Mouse (Mus musculus): ENCODE data around the gene Crim1. TPM values are rescaled to one million over a fixed set of nuclear protein-coding genes. Genes with fewer than 3 reads are reported as not detected.

Gene Crim1
- polyA plus RNA-seq, 1 experiment from 2014 or later: 2.6 TPM

DNA sequence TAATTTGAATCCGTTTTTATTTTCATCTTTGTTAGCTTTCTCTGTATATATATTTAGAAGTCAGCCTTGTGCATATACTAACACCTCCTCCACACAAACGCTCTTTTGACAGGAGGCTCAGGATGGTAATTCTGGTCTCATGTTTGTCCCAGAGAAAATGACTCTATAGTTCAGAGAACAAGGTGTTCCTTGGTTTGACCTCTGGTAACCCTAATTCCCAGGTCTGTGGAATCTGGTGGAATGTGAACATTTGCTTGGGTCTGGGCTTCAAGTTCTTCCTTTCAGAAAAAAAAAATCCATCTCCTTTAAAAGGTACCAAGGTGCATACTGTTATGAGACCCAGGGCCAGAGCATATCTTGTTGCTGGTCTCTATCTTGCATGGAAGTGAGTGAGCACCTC is 9.6 kb downstream of the Crim1 start:
- H3K9ac ChIP-seq (ENCODE audit: low read length): no peak overlapping the region
- H3K4me2 ChIP-seq (ENCODE audit: low read length): no peak overlapping the region

DNA sequence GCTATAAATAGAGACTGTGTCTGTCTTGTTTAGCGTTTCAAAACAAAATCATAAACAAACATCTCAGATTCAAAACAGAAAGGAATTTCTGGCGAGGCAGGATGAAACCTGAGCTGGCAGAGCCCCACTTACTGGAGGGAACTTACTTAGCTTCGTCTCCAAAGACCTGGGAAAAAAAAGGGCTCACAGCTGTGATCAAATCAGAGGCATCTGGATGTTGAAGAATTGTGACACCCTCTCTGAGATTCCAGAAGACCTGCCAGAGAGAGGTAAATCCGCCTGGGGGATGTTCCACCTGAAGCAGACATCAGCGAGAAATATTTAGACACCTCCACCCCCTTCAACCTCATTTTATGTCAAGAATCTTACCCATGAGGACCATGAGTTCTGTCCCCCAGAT is 11.8 kb downstream of the Crim1 start:
- 72% methylated on average over 5 of the region's 5 CpGs for WGBS
- no peak overlapping the region for H3K27ac ChIP-seq (replicated peaks in 1 of 2; ENCODE audit: control insufficient read depth in 1 of 2, insufficient read depth in 1 of 2, low read depth in 2 of 2, low read length in 2 of 2)
- peaks cover 8 to 13% of the 10 kb centered on the region in 2 experiments; a peak in 2 of 4 replicates for H3K4me1 ChIP-seq (ENCODE audit: control insufficient read depth in 2 of 2, insufficient read depth in 2 of 2, low read length in 2 of 2)
- H3K9me3 ChIP-seq (ENCODE audit: control insufficient read depth, low read length): no peaks in the 10 kb centered on the region
- no peak for ATAC-seq (ENCODE audit: insufficient number of reproducible peaks, insufficient read depth, low FRiP score, low read depth)
- H3K27me3 ChIP-seq (ENCODE audit: control insufficient read depth, insufficient read depth, low read length): no peaks in the 10 kb centered on the region
- no peaks in the 10 kb centered on the region for H3K36me3 ChIP-seq (ENCODE audit: control insufficient read depth, insufficient read depth, low read length)
- H3K9ac ChIP-seq (ENCODE audit: low read length): no peak overlapping the region
- H3K4me2 ChIP-seq (ENCODE audit: low read length): no peak overlapping the region
- no peak overlapping the region for H3K4me3 ChIP-seq (ENCODE audit: control insufficient read depth in 1 of 2, insufficient read depth in 1 of 2, low read depth in 1 of 2, low read length in 2 of 2)

More for the DNA sequence above, 9.6 kb downstream of the Crim1 start:
- H3K4me3 ChIP-seq (ENCODE audit: control insufficient read depth in 1 of 2, insufficient read depth in 1 of 2, low read depth in 1 of 2, low read length in 2 of 2): no peak overlapping the region
- no peaks in the 10 kb centered on the region for H3K9me3 ChIP-seq (ENCODE audit: control insufficient read depth, low read length)
- no peaks in the 10 kb centered on the region for H3K36me3 ChIP-seq (ENCODE audit: control insufficient read depth, insufficient read depth, low read length)
- no peak overlapping the region for H3K27ac ChIP-seq (replicated peaks in 1 of 2; ENCODE audit: control insufficient read depth in 1 of 2, insufficient read depth in 1 of 2, low read depth in 2 of 2, low read length in 2 of 2)
- no peaks in the 10 kb centered on the region for H3K27me3 ChIP-seq (ENCODE audit: control insufficient read depth, insufficient read depth, low read length)
- WGBS: 79% methylated on average over 2 of the region's 2 CpGs
- H3K4me1 ChIP-seq (ENCODE audit: control insufficient read depth in 2 of 2, insufficient read depth in 2 of 2, low read length in 2 of 2): peaks cover 4 to 7% of the 10 kb centered on the region in 2 experiments; a peak in 1 of 4 replicates
- ATAC-seq (ENCODE audit: insufficient number of reproducible peaks, insufficient read depth, low FRiP score, low read depth): no peak

GRCm38 (mm10) chr17:78213128-78213527 is 13.1 kb downstream of the Crim1 start:
- Histone ChIP-seq H3K4me3 (ENCODE audit: control insufficient read depth in 1 of 2, insufficient read depth in 1 of 2, low read depth in 1 of 2, low read length in 2 of 2) (no peak overlapping the region), H3K4me2 (ENCODE audit: low read length) (no peak overlapping the region), H3K27me3 (ENCODE audit: control insufficient read depth, insufficient read depth, low read length) (no peaks in the 10 kb centered on the region), H3K9ac (ENCODE audit: low read length) (no peak overlapping the region), H3K36me3 (ENCODE audit: control insufficient read depth, insufficient read depth, low read length) (no peaks in the 10 kb centered on the region), H3K27ac (replicated peaks in 1 of 2; ENCODE audit: control insufficient read depth in 1 of 2, insufficient read depth in 1 of 2, low read depth in 2 of 2, low read length in 2 of 2) (no peak overlapping the region), H3K9me3 (ENCODE audit: control insufficient read depth, low read length) (no peaks in the 10 kb centered on the region), H3K4me1 (ENCODE audit: control insufficient read depth in 2 of 2, insufficient read depth in 2 of 2, low read length in 2 of 2) (peaks cover 8 to 14% of the 10 kb centered on the region in 2 experiments; a peak in 2 of 4 replicates)
- no peak for ATAC-seq (ENCODE audit: insufficient number of reproducible peaks, insufficient read depth, low FRiP score, low read depth)
- WGBS: 54% methylated on average over 6 of the region's 6 CpGs

DNA sequence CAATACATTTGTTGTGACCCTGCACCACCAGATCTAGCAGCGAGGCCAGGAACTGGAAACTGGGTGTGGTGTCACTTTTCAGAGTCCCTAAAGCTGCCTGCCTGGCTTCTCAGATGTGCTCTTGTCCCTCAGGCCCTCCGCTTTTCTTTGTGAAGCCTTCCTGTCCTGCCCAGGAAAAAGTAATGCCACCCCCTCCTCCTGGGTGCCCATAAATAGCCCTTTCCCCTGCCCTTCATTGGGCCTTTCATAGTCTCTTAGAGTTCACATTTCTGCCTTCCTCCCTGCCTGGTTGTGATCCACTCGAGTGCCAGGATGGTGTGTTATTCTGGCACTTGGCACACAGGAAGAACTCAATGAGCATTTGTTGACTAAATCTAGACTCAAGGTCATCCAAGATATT is 16.5 kb downstream of the Crim1 start:
- ATAC-seq (ENCODE audit: insufficient number of reproducible peaks, insufficient read depth, low FRiP score, low read depth): no peak
- peaks cover 12 to 20% of the 10 kb centered on the region in 2 experiments for H3K4me1 ChIP-seq (ENCODE audit: control insufficient read depth in 2 of 2, insufficient read depth in 2 of 2, low read length in 2 of 2)
- H3K36me3 ChIP-seq (ENCODE audit: control insufficient read depth, insufficient read depth, low read length): no peaks in the 10 kb centered on the region
- H3K4me2 ChIP-seq (ENCODE audit: low read length): no peak overlapping the region
- H3K9me3 ChIP-seq (ENCODE audit: control insufficient read depth, low read length): no peaks in the 10 kb centered on the region
- H3K27ac ChIP-seq (replicated peaks in 1 of 2; ENCODE audit: control insufficient read depth in 1 of 2, insufficient read depth in 1 of 2, low read depth in 2 of 2, low read length in 2 of 2): peak overlapping the region in 1 of 2 experiments; percentile 10; a peak in 2 of 4 replicates
- no peak overlapping the region for H3K9ac ChIP-seq (ENCODE audit: low read length)
- WGBS: 47% methylated on average over 3 of the region's 3 CpGs
- no peak overlapping the region for H3K4me3 ChIP-seq (ENCODE audit: control insufficient read depth in 1 of 2, insufficient read depth in 1 of 2, low read depth in 1 of 2, low read length in 2 of 2)
- H3K27me3 ChIP-seq (ENCODE audit: control insufficient read depth, insufficient read depth, low read length): no peaks in the 10 kb centered on the region

- ATAC-seq (ENCODE audit: insufficient number of reproducible peaks, insufficient read depth, low FRiP score, low read depth): no peak
- Histone ChIP-seq H3K4me2 (ENCODE audit: low read length) (no peak overlapping the region), H3K4me1 (ENCODE audit: control insufficient read depth in 2 of 2, insufficient read depth in 2 of 2, low read length in 2 of 2) (peaks cover 16 to 25% of the 10 kb centered on the region in 2 experiments), H3K36me3 (ENCODE audit: control insufficient read depth, insufficient read depth, low read length) (no peaks in the 10 kb centered on the region), H3K4me3 (ENCODE audit: control insufficient read depth in 1 of 2, insufficient read depth in 1 of 2, low read depth in 1 of 2, low read length in 2 of 2) (no peak overlapping the region), H3K9ac (ENCODE audit: low read length) (no peak overlapping the region), H3K9me3 (ENCODE audit: control insufficient read depth, low read length) (no peaks in the 10 kb centered on the region), H3K27me3 (ENCODE audit: control insufficient read depth, insufficient read depth, low read length) (no peaks in the 10 kb centered on the region), H3K27ac (replicated peaks in 1 of 2; ENCODE audit: control insufficient read depth in 1 of 2, insufficient read depth in 1 of 2, low read depth in 2 of 2, low read length in 2 of 2) (no peak overlapping the region)
- 63% methylated on average over 6 of the region's 6 CpGs for WGBS
Measured at GRCm38 (mm10) chr17:78217406-78217805, 17.4 kb downstream of the Crim1 start.

- Histone ChIP-seq H3K4me1 (ENCODE audit: control insufficient read depth in 2 of 2, insufficient read depth in 2 of 2, low read length in 2 of 2) (peaks cover 16 to 25% of the 10 kb centered on the region in 2 experiments), H3K27me3 (ENCODE audit: control insufficient read depth, insufficient read depth, low read length) (no peaks in the 10 kb centered on the region), H3K27ac (replicated peaks in 1 of 2; ENCODE audit: control insufficient read depth in 1 of 2, insufficient read depth in 1 of 2, low read depth in 2 of 2, low read length in 2 of 2) (no peak overlapping the region), H3K9me3 (ENCODE audit: control insufficient read depth, low read length) (no peaks in the 10 kb centered on the region), H3K4me3 (ENCODE audit: control insufficient read depth in 1 of 2, insufficient read depth in 1 of 2, low read depth in 1 of 2, low read length in 2 of 2) (no peak overlapping the region), H3K9ac (ENCODE audit: low read length) (no peak overlapping the region), H3K4me2 (ENCODE audit: low read length) (no peak overlapping the region), H3K36me3 (ENCODE audit: control insufficient read depth, insufficient read depth, low read length) (no peaks in the 10 kb centered on the region)
- ATAC-seq (ENCODE audit: insufficient number of reproducible peaks, insufficient read depth, low FRiP score, low read depth): no peak
- 71% methylated on average over 10 of the region's 10 CpGs for WGBS
Measured at GRCm38 (mm10) chr17:78218506-78219232, 18.6 kb downstream of the Crim1 start.

- WGBS: 38% methylated on average over 8 of the region's 8 CpGs
- Histone ChIP-seq H3K4me2 (ENCODE audit: low read length) (peak overlapping the region; percentile 27; the same call in 1 of the 2 replicates), H3K9me3 (ENCODE audit: control insufficient read depth, low read length) (no peaks in the 10 kb centered on the region), H3K27me3 (ENCODE audit: control insufficient read depth, insufficient read depth, low read length) (no peaks in the 10 kb centered on the region), H3K36me3 (ENCODE audit: control insufficient read depth, insufficient read depth, low read length) (no peaks in the 10 kb centered on the region), H3K4me1 (ENCODE audit: control insufficient read depth in 2 of 2, insufficient read depth in 2 of 2, low read length in 2 of 2) (peaks cover 12 to 20% of the 10 kb centered on the region in 2 experiments), H3K27ac (replicated peaks in 1 of 2; ENCODE audit: control insufficient read depth in 1 of 2, insufficient read depth in 1 of 2, low read depth in 2 of 2, low read length in 2 of 2) (no peak overlapping the region; a peak in 1 of 4 replicates), H3K9ac (ENCODE audit: low read length) (no peak overlapping the region), H3K4me3 (ENCODE audit: control insufficient read depth in 1 of 2, insufficient read depth in 1 of 2, low read depth in 1 of 2, low read length in 2 of 2) (no peak overlapping the region)
- no peak for ATAC-seq (ENCODE audit: insufficient number of reproducible peaks, insufficient read depth, low FRiP score, low read depth)
Measured at GRCm38 (mm10) chr17:78221007-78221642, 21.1 kb downstream of the Crim1 start.
